Mouse (Mus musculus) heart, adult 2 months (tissue): Measurements from ENCODE around the gene St6galnac5. TPM values are rescaled to one million over a fixed set of nuclear protein-coding genes. Genes with fewer than 3 reads are reported as not detected.

Source experiments
- DNase-seq, 2 experiments: peaks; one replicate each; pipeline ENCODE4 v3.0.0; 2021
- H3K27ac ChIP-seq: fragments of 200-600 bp; 2 replicates; pipeline ENCODE4 v1.8.1; 2022
- H3K27me3 ChIP-seq: fragments of 200-500 bp; 2 replicates; pipeline ENCODE4 v1.6.1; 2012; ENCODE audit warnings: mild to moderate bottlenecking, low read length, inconsistent platforms, mixed read lengths; ENCODE audit not compliant: control insufficient read depth, insufficient read depth
- H3K36me3 ChIP-seq: fragments of 200-500 bp; 2 replicates; pipeline ENCODE4 v1.6.1; 2012; ENCODE audit warnings: low read length, inconsistent platforms; ENCODE audit not compliant: control insufficient read depth, insufficient read depth
- H3K4me1 ChIP-seq: fragments of 200-500 bp; 2 replicates; pipeline ENCODE4 v1.6.1; 2011; ENCODE audit warnings: low read length; ENCODE audit not compliant: control insufficient read depth, insufficient read depth
- H3K4me3 ChIP-seq: fragments of 200-600 bp; 2 replicates; pipeline ENCODE4 v1.8.1; 2022
- H3K79me2 ChIP-seq: fragments of 200-500 bp; replicated peaks from 2 replicates; pipeline ENCODE4 v1.6.1; 2012; ENCODE audit warnings: mild to moderate bottlenecking, inconsistent platforms, low read length, moderate library complexity, mixed read lengths; ENCODE audit not compliant: control insufficient read depth, insufficient read depth
- H3K9ac ChIP-seq: fragments of 200-500 bp; 2 replicates; pipeline ENCODE4 v1.6.1; 2012; ENCODE audit warnings: low read depth, mild to moderate bottlenecking, control low read depth, inconsistent platforms, low read length, mixed read lengths
- CTCF ChIP-seq: fragments of 200-600 bp; IDR thresholded peaks from 2 replicates; pipeline ENCODE4 v1.8.1; 2022; ENCODE audit warnings: antibody characterized with exemption, mild to moderate bottlenecking, moderate library complexity
- EP300 ChIP-seq: fragments of 200-500 bp; IDR thresholded peaks from 2 replicates; pipeline ENCODE4 v1.6.1; 2011; ENCODE audit warnings: low read depth, low read length, control low read depth; ENCODE audit not compliant: insufficient read depth
- POLR2A ChIP-seq: fragments of 200-500 bp; IDR thresholded peaks from 2 replicates; pipeline ENCODE4 v1.6.1; 2011; ENCODE audit warnings: mild to moderate bottlenecking, low read depth, low read length, control low read depth; ENCODE audit not compliant: insufficient read depth
- WGBS: fragments of 180-500 bp; shearing (Covaris S2); methylation state at CpG from one replicate; pipeline ENCODE4 v1.1.7; 2018; 5-methylcytosine and 5-hydroxymethylcytosine counted together
- intact Hi-C: fragments of 180-260 bp; cut with DNase I; formaldehyde crosslinking; loops from one replicate; pipeline ENCODE4 v1.15.1; 2025
- polyA plus RNA-seq: library from polyadenylated mRNA; depleted of rRNA; stranded (reverse); fragments of >200 nt; gene quantifications from 2 replicates; pipeline ENCODE4 v1.2.3, GENCODE M21; 2012
- total RNA-seq, 2 experiments: library from RNA; stranded (reverse); gene quantifications; 2 replicates each; pipeline ENCODE4 v1.2.3; 2021

Gene St6galnac5
- total and polyA plus RNA-seq, 3 experiments: 0.08 TPM; not detected in 2

GRCm38 (mm10) chr3:152923530-152923929 lies 58.5 kb downstream of the St6galnac5 start:
- no peaks in the 10 kb centered on the region for H3K27me3 ChIP-seq
- H3K4me3 ChIP-seq: no peak overlapping the region
- H3K27ac ChIP-seq: no peak overlapping the region
- intact Hi-C loops: no loop called here
- no peaks in the 10 kb centered on the region; the same call in 1 of the 2 replicates for H3K4me1 ChIP-seq
- TF ChIP-seq POLR2A (no peak), CTCF (no peak), EP300 (no peak)
- no peaks in the 10 kb centered on the region for H3K36me3 ChIP-seq
- no peaks in the 10 kb centered on the region for H3K79me2 ChIP-seq
- DNase-seq: no peak
- 67% methylated on average over 15 of the region's 15 CpGs for WGBS
- H3K9ac ChIP-seq: no peak overlapping the region

- no peaks in the 10 kb centered on the region for H3K79me2 ChIP-seq
- 66% methylated on average over 3 of the region's 3 CpGs for WGBS
- no peak overlapping the region for H3K4me3 ChIP-seq
- no peaks in the 10 kb centered on the region for H3K36me3 ChIP-seq
- TF ChIP-seq EP300: no peak
- TF ChIP-seq CTCF: no peak
- no peak overlapping the region for H3K9ac ChIP-seq
- DNase-seq: no peak
- intact Hi-C loops: no loop called here
- H3K4me1 ChIP-seq: no peaks in the 10 kb centered on the region
- no peak overlapping the region for H3K27ac ChIP-seq
- no peaks in the 10 kb centered on the region for H3K27me3 ChIP-seq
Measured at GRCm38 (mm10) chr3:152920365-152920764, 61.7 kb downstream of the St6galnac5 start.

- no peaks in the 10 kb centered on the region for H3K27me3 ChIP-seq
- no peaks in the 10 kb centered on the region for H3K36me3 ChIP-seq
- TF ChIP-seq CTCF (no peak), EP300 (no peak), POLR2A (no peak)
- intact Hi-C loops: no loop called here
- H3K4me1 ChIP-seq: no peaks in the 10 kb centered on the region
- H3K79me2 ChIP-seq: no peaks in the 10 kb centered on the region
- WGBS: 66% methylated on average over 10 of the region's 10 CpGs
- no peak overlapping the region for H3K9ac ChIP-seq
- H3K27ac ChIP-seq: no peak overlapping the region
- H3K4me3 ChIP-seq: no peak overlapping the region
- DNase-seq: no peak
Measured at GRCm38 (mm10) chr3:152919101-152919500, 62.9 kb downstream of the St6galnac5 start.

- Histone ChIP-seq H3K27ac (no peak overlapping the region), H3K4me3 (no peak overlapping the region), H3K27me3 (no peaks in the 10 kb centered on the region), H3K9ac (no peak overlapping the region), H3K79me2 (no peaks in the 10 kb centered on the region), H3K36me3 (no peaks in the 10 kb centered on the region), H3K4me1 (no peaks in the 10 kb centered on the region)
- TF ChIP-seq POLR2A (no peak), EP300 (no peak), CTCF (no peak)
- DNase-seq: no peak
- intact Hi-C loops: no loop called here
- WGBS: 75% methylated on average over 8 of the region's 8 CpGs
Measured at GRCm38 (mm10) chr3:152917579-152917978, 64.5 kb downstream of the St6galnac5 start.

DNA sequence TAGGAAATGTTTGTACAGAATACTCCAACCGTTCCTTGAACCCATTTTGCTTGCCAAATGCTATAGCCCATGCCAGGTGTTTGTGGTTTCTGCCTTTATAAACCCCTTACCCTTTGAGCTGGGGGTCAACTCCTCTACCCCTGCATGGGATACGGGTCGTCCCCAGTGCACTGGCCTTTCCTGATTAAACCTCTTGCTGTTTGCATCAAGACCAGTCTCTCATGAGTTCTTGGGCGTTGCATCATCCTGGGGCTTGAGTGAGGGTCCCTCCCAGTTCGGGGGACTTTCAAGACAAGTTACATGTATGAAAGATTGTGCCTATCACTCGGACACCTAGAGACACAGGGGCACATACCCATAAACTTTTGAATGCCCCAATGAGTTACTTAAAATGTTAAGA lies 67.7 kb downstream of the St6galnac5 start:
- no peaks in the 10 kb centered on the region for H3K4me1 ChIP-seq
- intact Hi-C loops: no loop called here
- DNase-seq: no peak
- WGBS: 87% methylated on average over 6 of the region's 6 CpGs
- TF ChIP-seq CTCF: no peak
- TF ChIP-seq EP300: no peak
- H3K27ac ChIP-seq: no peak overlapping the region
- H3K27me3 ChIP-seq: no peaks in the 10 kb centered on the region
- H3K9ac ChIP-seq: no peak overlapping the region
- no peak overlapping the region for H3K4me3 ChIP-seq
- no peaks in the 10 kb centered on the region for H3K36me3 ChIP-seq
- no peaks in the 10 kb centered on the region for H3K79me2 ChIP-seq

GRCm38 (mm10) chr3:152913625-152914024 lies 68.4 kb downstream of the St6galnac5 start:
- Histone ChIP-seq H3K4me3 (no peak overlapping the region), H3K27me3 (no peaks in the 10 kb centered on the region), H3K9ac (no peak overlapping the region), H3K4me1 (no peaks in the 10 kb centered on the region), H3K36me3 (no peaks in the 10 kb centered on the region), H3K79me2 (no peaks in the 10 kb centered on the region), H3K27ac (no peak overlapping the region)
- 84% methylated on average over 3 of the region's 3 CpGs for WGBS
- intact Hi-C loops: no loop called here
- no peak for DNase-seq
- TF ChIP-seq EP300: no peak
- TF ChIP-seq POLR2A: no peak
- no peak for TF ChIP-seq CTCF

DNA sequence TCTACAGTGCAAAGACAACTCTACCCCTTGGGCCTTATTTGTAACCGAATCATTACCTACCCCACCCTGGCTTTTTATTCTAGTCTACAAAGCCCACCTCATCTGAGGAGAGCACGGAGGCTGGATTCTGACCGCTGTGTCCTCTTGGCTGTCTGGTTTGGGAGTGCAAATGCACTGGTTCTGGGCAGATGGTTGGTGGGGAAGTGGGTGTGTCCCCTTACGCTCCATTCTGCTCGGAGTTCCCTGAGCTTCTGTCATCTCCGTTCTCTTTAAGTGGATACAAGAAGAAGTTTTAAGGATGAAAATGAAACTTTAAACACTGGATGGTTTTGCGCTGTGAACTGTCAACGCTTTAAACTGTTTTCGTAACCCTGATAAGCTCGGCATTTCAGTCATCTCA lies 68.9 kb downstream of the St6galnac5 start:
- intact Hi-C loops: no loop called here
- TF ChIP-seq CTCF: no peak
- no peak for TF ChIP-seq POLR2A
- TF ChIP-seq EP300: no peak
- 67% methylated on average over 10 of the region's 10 CpGs for WGBS
- H3K79me2 ChIP-seq: no peaks in the 10 kb centered on the region
- no peak for DNase-seq
- no peaks in the 10 kb centered on the region for H3K36me3 ChIP-seq
- H3K27ac ChIP-seq: no peak overlapping the region
- no peak overlapping the region for H3K9ac ChIP-seq
- H3K27me3 ChIP-seq: no peaks in the 10 kb centered on the region
- H3K4me1 ChIP-seq: no peaks in the 10 kb centered on the region
- no peak overlapping the region for H3K4me3 ChIP-seq
